Mouse (Mus musculus): Measurements from ENCODE around the gene Ddr2. TPM values are rescaled to one million over a fixed set of nuclear protein-coding genes. Genes with fewer than 3 reads are reported as not detected.

Gene Ddr2
- polyA plus RNA-seq, 1 experiment from 2014 or later = 1.4 TPM

- WGBS (ENCODE audit: insufficient replicate concordance) = 56% methylated on average over 4 of the region's 4 CpGs
- no peak overlapping the region for H3K4me3 ChIP-seq (ENCODE audit: low read depth, low read length)
- H3K4me2 ChIP-seq (ENCODE audit: low read depth, low read length) = no peak overlapping the region
- no peaks in the 10 kb centered on the region for H3K36me3 ChIP-seq (replicated peaks; ENCODE audit: insufficient read depth, low read length)
- H3K4me1 ChIP-seq (ENCODE audit: insufficient read depth) = no peaks in the 10 kb centered on the region
- H3K9ac ChIP-seq (replicated peaks) = no peak overlapping the region
- H3K9me3 ChIP-seq (ENCODE audit: low read length) = no peaks in the 10 kb centered on the region
- no peak for DNase-seq
- no peaks in the 10 kb centered on the region for H3K27me3 ChIP-seq (ENCODE audit: insufficient read depth, low read length)
- no peak for ATAC-seq
- no peak overlapping the region for H3K27ac ChIP-seq (ENCODE audit: low read depth)
- TF ChIP-seq EP300 (IDR thresholded peaks at IDR 0.05; ENCODE audit: low read depth) (no peak), CTCF (IDR thresholded peaks at IDR 0.05; ENCODE audit: low read depth) (peak; percentile 10; the same call in 1 of the 2 replicates)
Measured at GRCm38 (mm10) chr1:170039402-170039801, 71.2 kb downstream of the Ddr2 start.

DNA sequence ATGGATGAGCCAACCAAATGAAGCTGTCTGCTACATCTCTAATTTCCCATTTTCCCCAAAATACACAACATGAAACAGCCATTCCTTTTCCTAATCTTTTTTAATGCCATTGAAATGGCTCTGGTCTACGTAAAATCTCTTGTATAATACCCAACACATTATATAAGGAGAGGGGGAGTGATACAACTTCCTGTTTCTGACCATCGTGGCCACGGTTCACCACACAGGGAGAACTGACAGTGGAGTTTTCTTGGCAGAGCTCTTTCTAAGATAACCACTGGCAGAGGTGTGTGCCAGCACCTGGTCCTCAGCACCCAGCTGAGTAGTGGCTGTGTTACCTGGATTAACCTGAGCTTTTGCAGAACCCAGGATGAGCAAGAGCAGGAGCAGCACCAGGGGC, 75.0 kb downstream of the Ddr2 start:
- Histone ChIP-seq H3K27ac (ENCODE audit: low read depth) (no peak overlapping the region), H3K4me3 (ENCODE audit: low read depth, low read length) (no peak overlapping the region), H3K9me3 (ENCODE audit: low read length) (no peaks in the 10 kb centered on the region), H3K27me3 (ENCODE audit: insufficient read depth, low read length) (no peaks in the 10 kb centered on the region), H3K4me1 (ENCODE audit: insufficient read depth) (no peaks in the 10 kb centered on the region), H3K4me2 (ENCODE audit: low read depth, low read length) (no peak overlapping the region), H3K9ac (replicated peaks) (no peak overlapping the region), H3K36me3 (replicated peaks; ENCODE audit: insufficient read depth, low read length) (no peaks in the 10 kb centered on the region)
- no peak for TF ChIP-seq EP300 (IDR thresholded peaks at IDR 0.05; ENCODE audit: low read depth)
- TF ChIP-seq CTCF (IDR thresholded peaks at IDR 0.05; ENCODE audit: low read depth) = no peak
- ATAC-seq = no peak
- no peak for DNase-seq
- WGBS (ENCODE audit: insufficient replicate concordance) = 43% methylated on average over 3 of the region's 3 CpGs

- H3K27me3 ChIP-seq (ENCODE audit: insufficient read depth, low read length) = no peaks in the 10 kb centered on the region
- TF ChIP-seq EP300 (IDR thresholded peaks at IDR 0.05; ENCODE audit: low read depth) (no peak), CTCF (IDR thresholded peaks at IDR 0.05; ENCODE audit: low read depth) (no peak)
- H3K36me3 ChIP-seq (replicated peaks; ENCODE audit: insufficient read depth, low read length) = no peaks in the 10 kb centered on the region
- WGBS (ENCODE audit: insufficient replicate concordance) = 56% methylated on average over 4 of the region's 4 CpGs
- H3K4me3 ChIP-seq (ENCODE audit: low read depth, low read length) = no peak overlapping the region
- no peaks in the 10 kb centered on the region for H3K4me1 ChIP-seq (ENCODE audit: insufficient read depth)
- no peaks in the 10 kb centered on the region for H3K9me3 ChIP-seq (ENCODE audit: low read length)
- peak overlapping the region; percentile 9; the same call in 1 of the 2 replicates for H3K27ac ChIP-seq (ENCODE audit: low read depth)
- no peak overlapping the region for H3K9ac ChIP-seq (replicated peaks)
- H3K4me2 ChIP-seq (ENCODE audit: low read depth, low read length) = no peak overlapping the region
- peak; percentile 66 for ATAC-seq
- DNase-seq = no peak
Measured at GRCm38 (mm10) chr1:170034961-170035360, 75.6 kb downstream of the Ddr2 start.

DNA sequence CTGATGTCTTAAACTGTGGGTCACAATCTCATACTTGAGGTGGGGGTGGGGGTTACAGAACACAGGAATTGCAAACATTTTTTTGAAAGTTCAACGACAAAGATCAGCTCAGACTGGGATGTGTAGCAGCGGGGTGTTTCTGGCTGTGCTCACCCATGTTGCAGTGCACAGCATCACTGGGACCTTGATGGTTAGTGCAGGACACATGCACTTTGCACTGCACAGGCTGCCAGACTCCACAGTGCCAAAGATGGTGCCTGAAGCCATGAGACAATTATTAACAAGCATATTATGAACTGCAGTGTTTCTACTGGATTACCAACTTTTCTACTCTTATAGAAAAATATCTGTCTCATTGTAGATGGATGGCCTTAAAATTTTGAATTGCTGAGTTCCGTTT, 78.9 kb downstream of the Ddr2 start:
- H3K9me3 ChIP-seq (ENCODE audit: low read length) = no peaks in the 10 kb centered on the region
- 71% methylated on average over 3 of the region's 3 CpGs for WGBS (ENCODE audit: insufficient replicate concordance)
- H3K27ac ChIP-seq (ENCODE audit: low read depth) = no peak overlapping the region
- TF ChIP-seq EP300 (IDR thresholded peaks at IDR 0.05; ENCODE audit: low read depth) (no peak), CTCF (IDR thresholded peaks at IDR 0.05; ENCODE audit: low read depth) (no peak)
- H3K4me2 ChIP-seq (ENCODE audit: low read depth, low read length) = no peak overlapping the region
- H3K27me3 ChIP-seq (ENCODE audit: insufficient read depth, low read length) = no peaks in the 10 kb centered on the region
- H3K4me3 ChIP-seq (ENCODE audit: low read depth, low read length) = no peak overlapping the region
- DNase-seq (no peak), ATAC-seq (0 out of 2 replicates have a peak, but pooled peaks have one; percentile 50)
- no peak overlapping the region for H3K9ac ChIP-seq (replicated peaks)
- H3K36me3 ChIP-seq (replicated peaks; ENCODE audit: insufficient read depth, low read length) = no peaks in the 10 kb centered on the region
- no peaks in the 10 kb centered on the region for H3K4me1 ChIP-seq (ENCODE audit: insufficient read depth)

DNA sequence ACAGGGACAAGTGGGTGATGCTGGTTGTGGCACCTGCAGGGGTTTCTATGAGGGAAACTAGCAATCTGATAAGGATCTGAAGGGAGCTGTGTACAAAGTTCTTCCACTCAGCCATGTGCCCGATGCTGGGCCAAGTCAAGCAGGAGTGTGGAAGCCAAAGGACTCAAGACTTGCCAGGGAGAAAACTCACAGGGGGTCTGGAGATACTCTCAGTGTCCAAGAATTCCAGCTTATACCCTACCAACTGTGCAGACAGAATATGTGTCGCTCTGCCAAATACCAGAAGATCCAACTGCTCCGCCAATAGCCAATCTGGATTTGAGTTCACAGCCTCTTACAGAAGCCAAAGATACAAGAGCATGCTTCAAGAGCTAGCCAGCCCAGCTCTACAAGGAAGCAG, 95.8 kb downstream of the Ddr2 start:
- 77% methylated on average over 3 of the region's 3 CpGs for WGBS (ENCODE audit: insufficient replicate concordance)
- H3K27me3 ChIP-seq (ENCODE audit: insufficient read depth, low read length) = no peaks in the 10 kb centered on the region
- no peak overlapping the region for H3K9ac ChIP-seq (replicated peaks)
- H3K4me1 ChIP-seq (ENCODE audit: insufficient read depth) = no peaks in the 10 kb centered on the region
- ATAC-seq (no peak), DNase-seq (no peak)
- no peaks in the 10 kb centered on the region for H3K36me3 ChIP-seq (replicated peaks; ENCODE audit: insufficient read depth, low read length)
- TF ChIP-seq EP300 (IDR thresholded peaks at IDR 0.05; ENCODE audit: low read depth) = no peak
- no peak for TF ChIP-seq CTCF (IDR thresholded peaks at IDR 0.05; ENCODE audit: low read depth)
- no peak overlapping the region for H3K4me2 ChIP-seq (ENCODE audit: low read depth, low read length)
- H3K9me3 ChIP-seq (ENCODE audit: low read length) = peaks cover 27% of the 10 kb centered on the region
- no peak overlapping the region for H3K27ac ChIP-seq (ENCODE audit: low read depth)
- no peak overlapping the region for H3K4me3 ChIP-seq (ENCODE audit: low read depth, low read length)

DNA sequence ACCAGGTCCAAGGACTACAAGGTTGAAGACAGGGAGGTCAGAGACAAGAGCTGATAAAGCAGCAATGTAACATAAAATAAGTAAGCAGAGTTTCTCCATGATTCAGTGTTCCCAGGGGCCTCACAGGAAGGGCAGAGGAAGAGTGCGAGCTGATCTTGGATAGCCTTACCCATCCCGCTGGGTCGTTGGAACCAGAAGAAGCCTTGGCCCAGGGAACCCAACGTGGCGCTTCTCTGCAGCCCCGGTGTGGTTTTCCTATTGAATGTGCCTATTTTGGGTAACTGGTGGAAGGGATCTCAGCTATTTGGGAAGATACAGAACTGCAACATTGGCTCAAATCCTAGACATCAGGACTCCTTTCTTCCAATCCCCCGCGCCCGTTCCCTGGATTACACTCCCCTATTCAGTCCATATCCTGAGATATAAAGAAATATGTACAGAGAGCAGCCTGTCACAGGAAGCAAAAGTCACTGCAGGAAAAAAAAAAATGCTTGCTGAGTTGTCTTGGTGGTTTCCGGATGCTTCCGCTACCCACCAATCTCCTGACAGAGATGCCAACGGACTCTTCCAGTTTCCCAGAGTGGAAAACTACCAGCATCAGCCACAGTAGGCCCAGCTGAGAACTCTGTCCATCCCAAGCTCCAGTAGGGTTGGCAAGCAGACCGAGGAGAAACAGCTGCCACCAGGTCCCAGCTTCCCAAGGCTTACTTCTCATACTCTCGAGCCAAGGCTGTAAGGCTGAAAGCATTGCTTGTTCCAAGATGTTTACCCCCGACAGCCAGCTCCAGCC, 99.7 kb downstream of the Ddr2 start:
- no peak overlapping the region for H3K4me3 ChIP-seq (ENCODE audit: low read depth, low read length)
- ATAC-seq (no peak), DNase-seq (no peak)
- no peak overlapping the region for H3K4me2 ChIP-seq (ENCODE audit: low read depth, low read length)
- H3K9me3 ChIP-seq (ENCODE audit: low read length) = peaks cover 5% of the 10 kb centered on the region
- no peak overlapping the region for H3K27ac ChIP-seq (ENCODE audit: low read depth)
- H3K4me1 ChIP-seq (ENCODE audit: insufficient read depth) = no peaks in the 10 kb centered on the region
- 85% methylated on average over 15 of the region's 15 CpGs for WGBS (ENCODE audit: insufficient replicate concordance)
- no peak for TF ChIP-seq EP300 (IDR thresholded peaks at IDR 0.05; ENCODE audit: low read depth)
- no peak for TF ChIP-seq CTCF (IDR thresholded peaks at IDR 0.05; ENCODE audit: low read depth)
- no peak overlapping the region for H3K9ac ChIP-seq (replicated peaks)
- no peaks in the 10 kb centered on the region for H3K36me3 ChIP-seq (replicated peaks; ENCODE audit: insufficient read depth, low read length)
- H3K27me3 ChIP-seq (ENCODE audit: insufficient read depth, low read length) = no peaks in the 10 kb centered on the region

Data from liver, postnatal 0 days (tissue).